Mouse (Mus musculus) heart, embryonic 15.5 days (tissue): ENCODE measurements at regions not wholly inside any gene's neighbourhood (a gene's known extent, or its start where the extent isn't known, plus 50 kb on each side); places are given as distances from the start of the nearest gene placed in this dataset.

Source experiments
- ATAC-seq: fragments of 200-750 bp; cut with Nextera tagmentation; replicated peaks from 2 replicates; pipeline ENCODE4 v1.8.0; 2017; ENCODE audit warnings: low read depth, moderate TSS enrichment; ENCODE audit not compliant: insufficient number of reproducible peaks, insufficient read depth, low FRiP score
- H3K27ac ChIP-seq: fragments of 300-500 bp; sonication (generic); 2 replicates; pipeline ENCODE4 v1.5.1; 2015; ENCODE audit warnings: mild to moderate bottlenecking, inconsistent platforms
- H3K27me3 ChIP-seq: fragments of 300-500 bp; sonication (generic); 2 replicates; pipeline ENCODE4 v1.6.1; 2015; ENCODE audit warnings: inconsistent platforms
- H3K36me3 ChIP-seq: fragments of 300-500 bp; sonication (generic); 2 replicates; pipeline ENCODE4 v1.6.1; 2015; ENCODE audit warnings: mild to moderate bottlenecking, inconsistent platforms
- H3K4me1 ChIP-seq: fragments of 300-500 bp; sonication (generic); replicated peaks from 2 replicates; pipeline ENCODE4 v1.6.1; 2015; ENCODE audit warnings: inconsistent platforms
- H3K4me2 ChIP-seq: fragments of 300-500 bp; sonication (generic); 2 replicates; pipeline ENCODE4 v1.6.1; 2015; ENCODE audit warnings: inconsistent platforms, mild to moderate bottlenecking, moderate library complexity
- H3K4me3 ChIP-seq: fragments of 300-500 bp; sonication (generic); 2 replicates; pipeline ENCODE4 v1.5.1; 2015; ENCODE audit warnings: mild to moderate bottlenecking, inconsistent platforms
- H3K9ac ChIP-seq: fragments of 300-500 bp; sonication (generic); 2 replicates; pipeline ENCODE4 v1.6.1; 2015; ENCODE audit warnings: mild to moderate bottlenecking, inconsistent platforms
- H3K9me3 ChIP-seq: fragments of 300-500 bp; sonication (generic); replicated peaks from 2 replicates; pipeline ENCODE4 v1.6.1; 2016; ENCODE audit warnings: inconsistent platforms
- WGBS: fragments of 180-500 bp; shearing (Covaris S2); methylation state at CpG from one replicate; pipeline ENCODE4 v1.1.7; 2015; ENCODE audit warnings: mixed read lengths; 5-methylcytosine and 5-hydroxymethylcytosine counted together

DNA sequence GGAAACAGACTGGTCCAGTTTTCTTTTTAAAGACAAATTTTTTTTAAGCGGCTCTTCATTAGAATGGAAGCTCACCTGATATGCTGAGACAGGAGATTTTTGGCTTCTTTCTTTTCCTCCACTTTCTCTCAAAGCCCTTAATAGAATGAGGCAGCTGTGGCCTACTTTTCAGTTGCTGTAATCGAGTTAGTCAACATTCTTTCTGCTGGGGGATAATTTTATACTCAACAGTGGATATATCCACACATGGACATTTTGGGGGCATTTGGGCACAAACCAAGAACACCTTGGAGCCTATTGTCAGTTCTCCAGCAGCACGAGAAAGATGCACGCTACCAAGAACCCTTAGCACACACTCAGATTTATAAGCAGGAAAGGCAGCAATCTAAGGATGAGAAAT lies 415.3 kb upstream of the Sox9 start:
- H3K4me2 ChIP-seq = no peak overlapping the region
- H3K4me3 ChIP-seq = no peak overlapping the region
- no peaks in the 10 kb centered on the region for H3K36me3 ChIP-seq
- 77% methylated on average over 4 of the region's 4 CpGs for WGBS
- H3K27me3 ChIP-seq = no peaks in the 10 kb centered on the region
- no peak for ATAC-seq
- H3K27ac ChIP-seq = no peak overlapping the region
- H3K9me3 ChIP-seq = no peaks in the 10 kb centered on the region
- no peak overlapping the region for H3K9ac ChIP-seq
- no peaks in the 10 kb centered on the region for H3K4me1 ChIP-seq

DNA sequence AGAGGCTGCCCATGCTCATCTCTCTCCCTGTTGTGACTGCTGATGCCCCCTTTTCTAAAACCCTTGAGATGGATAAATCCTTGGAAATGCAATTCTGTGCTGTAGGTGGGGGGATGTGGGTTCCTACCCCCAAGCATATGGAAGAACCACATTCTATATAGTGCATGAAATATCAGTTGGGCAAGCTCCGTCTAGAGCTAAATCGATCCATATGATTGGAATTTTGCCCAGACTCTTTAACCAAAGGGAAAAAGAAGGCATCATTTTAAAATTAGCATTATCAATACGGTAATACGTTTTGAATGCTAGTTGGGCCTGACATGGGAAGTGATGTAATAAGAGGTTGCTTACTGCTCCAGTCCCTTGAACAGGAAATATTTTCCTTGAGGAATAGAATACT lies 411.1 kb upstream of the Sox9 start:
- H3K9me3 ChIP-seq = no peaks in the 10 kb centered on the region
- H3K27ac ChIP-seq = no peak overlapping the region
- no peaks in the 10 kb centered on the region for H3K36me3 ChIP-seq
- 74% methylated on average over 4 of the region's 4 CpGs for WGBS
- no peaks in the 10 kb centered on the region for H3K27me3 ChIP-seq
- no peak for ATAC-seq
- no peak overlapping the region for H3K4me2 ChIP-seq
- no peak overlapping the region for H3K4me3 ChIP-seq
- no peak overlapping the region for H3K9ac ChIP-seq
- no peaks in the 10 kb centered on the region for H3K4me1 ChIP-seq

DNA sequence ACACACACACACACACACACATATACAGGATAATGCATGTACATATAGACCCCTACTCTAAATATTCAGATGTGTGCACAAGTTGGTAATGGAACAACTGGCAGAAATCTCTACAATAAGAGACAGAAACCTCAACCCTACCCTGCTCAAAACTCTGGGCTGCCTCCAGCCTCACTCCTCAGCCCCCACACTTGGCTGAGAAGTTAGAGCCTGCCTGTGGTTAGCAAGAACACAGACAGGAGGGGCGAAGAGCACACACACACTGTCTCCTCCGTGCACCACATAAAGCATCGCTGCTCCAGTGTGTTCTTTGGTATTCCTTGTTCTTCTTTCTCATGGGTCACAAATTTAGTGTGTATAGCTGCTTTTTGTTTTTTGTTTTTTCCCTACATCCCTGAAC lies 382.0 kb upstream of the Sox9 start:
- no peak overlapping the region for H3K9ac ChIP-seq
- ATAC-seq = no peak
- H3K27me3 ChIP-seq = no peaks in the 10 kb centered on the region
- H3K4me3 ChIP-seq = no peak overlapping the region
- WGBS = 84% methylated on average over 3 of the region's 3 CpGs
- no peak overlapping the region for H3K27ac ChIP-seq
- no peaks in the 10 kb centered on the region for H3K36me3 ChIP-seq
- H3K9me3 ChIP-seq = no peaks in the 10 kb centered on the region
- H3K4me1 ChIP-seq = no peaks in the 10 kb centered on the region
- no peak overlapping the region for H3K4me2 ChIP-seq

DNA sequence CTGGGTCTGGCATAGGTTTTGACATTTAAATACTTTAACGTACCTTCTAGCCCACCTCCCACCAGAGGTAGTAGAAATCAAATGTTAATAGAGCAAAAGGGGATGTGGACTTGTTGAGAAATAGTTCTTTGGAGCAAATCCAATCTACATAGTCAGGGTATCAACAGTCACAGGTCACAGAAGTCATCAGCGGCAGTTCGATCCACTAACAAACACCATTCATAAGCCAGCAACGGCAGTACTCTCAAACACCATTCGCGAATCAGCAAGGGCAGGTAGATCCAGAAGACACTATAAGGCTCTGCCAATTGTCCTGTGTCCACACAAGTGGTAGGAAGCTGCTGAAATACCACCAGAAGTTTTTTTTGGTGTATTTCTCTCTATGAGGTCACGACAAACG lies 374.3 kb upstream of the Sox9 start:
- no peak overlapping the region for H3K9ac ChIP-seq
- H3K27me3 ChIP-seq = no peaks in the 10 kb centered on the region
- no peaks in the 10 kb centered on the region for H3K36me3 ChIP-seq
- no peaks in the 10 kb centered on the region for H3K9me3 ChIP-seq
- no peak overlapping the region for H3K4me2 ChIP-seq
- no peak for ATAC-seq
- no peaks in the 10 kb centered on the region for H3K4me1 ChIP-seq
- WGBS = 87% methylated on average over 8 of the region's 8 CpGs
- no peak overlapping the region for H3K27ac ChIP-seq
- no peak overlapping the region for H3K4me3 ChIP-seq

DNA sequence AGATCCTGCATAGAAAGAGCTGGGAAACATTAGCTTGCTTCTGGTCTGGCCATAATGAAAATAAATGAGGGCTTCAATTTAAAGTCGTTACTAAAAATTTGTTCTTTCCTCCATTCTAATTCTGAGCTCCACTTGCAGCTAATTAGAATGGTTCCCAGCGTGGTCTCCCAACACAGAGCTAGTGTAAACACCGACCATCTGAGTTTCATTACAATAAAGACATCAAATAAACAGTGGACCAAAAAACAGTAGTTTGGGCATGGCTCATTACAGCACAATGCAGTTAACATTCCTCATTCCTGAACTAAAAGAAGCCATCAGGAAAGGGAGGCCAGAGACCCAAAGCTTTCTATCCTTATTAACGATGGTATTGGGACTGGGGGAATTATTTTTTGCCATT lies 369.6 kb upstream of the Sox9 start:
- 50% methylated on average over 4 of the region's 4 CpGs for WGBS
- Histone ChIP-seq H3K9me3 (no peaks in the 10 kb centered on the region), H3K4me3 (no peak overlapping the region), H3K4me1 (no peaks in the 10 kb centered on the region), H3K4me2 (no peak overlapping the region), H3K27me3 (no peaks in the 10 kb centered on the region), H3K9ac (no peak overlapping the region), H3K36me3 (no peaks in the 10 kb centered on the region), H3K27ac (no peak overlapping the region)
- no peak for ATAC-seq

DNA sequence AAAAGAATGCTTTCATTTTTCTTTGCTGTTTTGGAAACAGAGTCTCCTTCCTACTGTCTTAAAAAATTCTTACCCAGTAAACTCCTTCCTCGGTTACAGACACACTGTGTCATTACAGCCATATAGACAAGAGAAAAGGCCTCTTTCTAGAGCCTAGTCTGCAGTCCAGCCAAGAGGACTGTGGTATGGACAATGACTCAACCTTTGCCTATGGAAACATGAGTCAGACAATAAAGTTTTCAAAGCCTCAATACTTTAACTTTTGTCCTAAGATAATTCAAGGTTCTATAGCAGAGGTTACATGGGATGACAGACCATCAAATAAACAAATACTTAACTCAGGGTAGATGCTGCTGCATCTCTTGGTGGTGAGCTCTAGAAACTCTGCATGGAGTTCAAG lies 339.4 kb upstream of the Sox9 start:
- Histone ChIP-seq H3K9ac (no peak overlapping the region), H3K27me3 (no peaks in the 10 kb centered on the region), H3K4me3 (no peak overlapping the region), H3K27ac (no peak overlapping the region), H3K36me3 (no peaks in the 10 kb centered on the region), H3K4me1 (no peaks in the 10 kb centered on the region), H3K4me2 (no peak overlapping the region), H3K9me3 (no peaks in the 10 kb centered on the region)
- 68% methylated on average over 1 of the region's 1 CpGs for WGBS
- ATAC-seq = no peak

DNA sequence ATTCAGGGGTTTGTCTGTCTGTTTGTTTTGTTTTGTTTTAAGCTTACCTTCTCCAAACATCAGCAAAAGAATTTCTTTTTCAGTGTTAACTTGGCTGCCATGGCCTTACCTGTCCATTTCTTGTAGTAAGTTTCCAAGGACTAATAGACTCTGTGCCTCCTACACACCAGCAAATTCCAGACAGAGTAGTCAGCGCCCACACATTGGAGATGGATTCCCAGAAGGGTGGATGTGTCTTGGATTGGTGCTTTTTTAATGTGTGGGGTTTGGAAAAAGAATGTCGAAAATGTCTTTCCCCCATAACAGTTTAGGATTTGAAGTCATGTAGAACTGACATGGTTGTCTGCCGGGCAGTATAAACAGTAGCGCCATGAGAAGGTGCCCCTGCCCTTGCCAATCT lies 338.1 kb upstream of the Sox9 start:
- no peak for ATAC-seq
- Histone ChIP-seq H3K36me3 (no peaks in the 10 kb centered on the region), H3K4me3 (no peak overlapping the region), H3K4me1 (no peaks in the 10 kb centered on the region), H3K27me3 (no peaks in the 10 kb centered on the region), H3K9ac (no peak overlapping the region), H3K4me2 (no peak overlapping the region), H3K9me3 (no peaks in the 10 kb centered on the region), H3K27ac (no peak overlapping the region)
- WGBS = 70% methylated on average over 4 of the region's 4 CpGs

DNA sequence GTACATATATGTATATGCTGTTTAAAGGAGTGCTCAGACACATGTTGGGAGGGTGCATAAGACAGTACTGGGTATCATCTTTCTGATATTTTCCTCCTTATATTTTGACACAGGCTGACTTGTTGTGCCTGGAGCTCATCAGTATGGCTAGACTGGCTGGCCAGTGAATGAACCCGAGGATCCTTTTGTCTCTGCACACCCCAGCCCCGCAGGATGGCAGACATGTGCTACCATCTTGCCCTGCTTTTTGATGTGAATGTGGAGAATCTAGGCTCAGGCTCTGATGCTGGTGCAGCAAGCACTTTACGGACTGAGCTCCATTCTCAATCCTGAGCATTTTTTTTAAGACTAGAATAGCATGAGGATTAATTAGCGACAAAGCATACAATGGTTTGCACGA lies 332.4 kb upstream of the Sox9 start:
- no peak overlapping the region for H3K4me2 ChIP-seq
- no peaks in the 10 kb centered on the region for H3K36me3 ChIP-seq
- 62% methylated on average over 5 of the region's 5 CpGs for WGBS
- no peak overlapping the region for H3K27ac ChIP-seq
- H3K9ac ChIP-seq = no peak overlapping the region
- H3K27me3 ChIP-seq = no peaks in the 10 kb centered on the region
- H3K9me3 ChIP-seq = no peaks in the 10 kb centered on the region
- ATAC-seq = no peak
- no peaks in the 10 kb centered on the region for H3K4me1 ChIP-seq
- H3K4me3 ChIP-seq = no peak overlapping the region

DNA sequence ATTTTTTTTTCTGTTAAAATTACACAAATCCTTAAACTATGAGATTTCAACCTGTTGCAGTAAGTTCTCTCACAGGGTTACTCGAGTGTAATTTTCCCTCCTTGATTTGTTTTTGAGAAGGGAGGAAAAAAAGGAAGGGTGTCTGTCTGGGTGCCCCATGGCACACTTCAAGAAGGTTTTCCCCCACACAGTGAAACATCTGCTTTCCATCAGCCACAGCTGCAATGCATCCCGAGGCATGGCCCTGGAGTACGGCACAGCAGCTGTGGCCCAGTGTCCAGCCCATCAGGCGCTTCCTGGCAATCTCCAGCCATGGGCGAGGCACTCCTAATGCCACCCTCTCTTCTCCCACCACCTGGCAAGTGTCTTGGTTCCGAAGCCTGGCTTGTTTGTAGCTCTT lies 331.8 kb upstream of the Sox9 start:
- Histone ChIP-seq H3K9ac (no peak overlapping the region), H3K36me3 (no peaks in the 10 kb centered on the region), H3K27me3 (no peaks in the 10 kb centered on the region), H3K4me2 (no peak overlapping the region), H3K9me3 (no peaks in the 10 kb centered on the region), H3K4me3 (no peak overlapping the region), H3K27ac (no peak overlapping the region), H3K4me1 (no peaks in the 10 kb centered on the region)
- WGBS = 47% methylated on average over 6 of the region's 6 CpGs
- no peak for ATAC-seq

DNA sequence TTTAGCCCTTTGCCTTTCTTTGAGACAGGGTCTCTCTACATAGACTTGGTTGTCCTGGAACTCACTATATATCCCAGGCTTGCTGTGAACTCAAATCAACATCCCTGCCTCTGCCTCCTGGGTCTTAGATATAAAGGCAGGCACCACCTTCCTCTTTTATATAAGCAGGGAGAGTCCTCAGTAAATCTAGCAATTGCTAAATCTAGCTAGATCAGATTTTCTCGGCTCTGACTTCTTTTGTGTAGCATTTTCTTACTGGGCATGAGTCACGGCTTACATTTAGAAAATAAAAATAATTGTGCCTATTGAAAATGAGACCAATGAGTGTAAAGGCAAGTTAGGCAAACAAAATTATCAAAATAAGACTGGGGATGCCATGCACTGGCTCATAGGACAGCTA lies 323.9 kb upstream of the Sox9 start:
- Histone ChIP-seq H3K27ac (no peak overlapping the region), H3K4me2 (no peak overlapping the region), H3K4me3 (no peak overlapping the region), H3K9me3 (no peaks in the 10 kb centered on the region), H3K9ac (no peak overlapping the region), H3K27me3 (no peaks in the 10 kb centered on the region), H3K36me3 (no peaks in the 10 kb centered on the region), H3K4me1 (no peaks in the 10 kb centered on the region)
- no peak for ATAC-seq
- 82% methylated on average over 2 of the region's 2 CpGs for WGBS

DNA sequence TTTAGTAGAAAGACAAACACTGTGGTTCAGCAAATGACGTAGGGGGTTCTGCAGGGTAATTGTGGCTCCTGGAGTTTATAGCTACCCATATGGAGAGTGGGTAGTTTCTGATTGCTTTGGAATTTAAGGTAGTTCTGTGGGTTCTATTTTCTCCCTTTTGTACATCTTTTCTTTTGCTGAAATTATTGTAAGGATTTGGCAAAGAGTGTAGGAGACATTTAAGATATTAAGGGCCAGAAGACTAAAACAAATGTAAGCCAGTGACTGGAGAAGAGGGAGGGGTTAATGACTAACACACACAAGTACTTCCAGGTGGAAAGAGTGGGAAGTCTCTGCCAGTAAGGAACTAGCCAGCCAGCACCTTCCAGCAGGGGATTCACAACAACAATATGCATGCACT lies 318.9 kb upstream of the Sox9 start:
- H3K4me1 ChIP-seq = no peaks in the 10 kb centered on the region
- no peak overlapping the region for H3K4me2 ChIP-seq
- H3K4me3 ChIP-seq = no peak overlapping the region
- H3K36me3 ChIP-seq = no peaks in the 10 kb centered on the region
- WGBS = 85% methylated on average over 1 of the region's 1 CpGs
- H3K9ac ChIP-seq = no peak overlapping the region
- no peak overlapping the region for H3K27ac ChIP-seq
- H3K9me3 ChIP-seq = no peaks in the 10 kb centered on the region
- ATAC-seq = no peak
- no peaks in the 10 kb centered on the region for H3K27me3 ChIP-seq

DNA sequence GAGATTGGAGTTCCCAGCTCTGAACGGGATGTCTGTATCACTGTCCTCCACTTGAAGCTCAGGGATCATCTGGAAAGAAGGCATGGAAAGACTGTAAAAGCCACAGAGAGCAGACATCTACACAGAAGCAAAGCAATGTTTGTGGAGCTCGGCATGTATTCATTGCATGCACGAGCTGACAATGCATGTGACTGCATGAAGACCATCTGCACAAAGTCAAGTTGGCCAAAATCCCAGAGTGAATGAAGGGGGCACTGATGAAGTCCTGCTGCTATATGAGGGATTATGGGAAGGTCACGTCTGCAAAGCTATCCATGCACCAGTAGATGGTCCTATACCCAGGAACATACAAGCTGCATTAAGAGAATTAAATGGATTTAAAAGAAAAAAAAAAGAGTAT lies 317.6 kb upstream of the Sox9 start:
- no peaks in the 10 kb centered on the region for H3K27me3 ChIP-seq
- no peaks in the 10 kb centered on the region for H3K36me3 ChIP-seq
- no peak for ATAC-seq
- no peaks in the 10 kb centered on the region for H3K9me3 ChIP-seq
- H3K4me2 ChIP-seq = no peak overlapping the region
- H3K9ac ChIP-seq = no peak overlapping the region
- WGBS = 70% methylated on average over 4 of the region's 4 CpGs
- no peaks in the 10 kb centered on the region for H3K4me1 ChIP-seq
- H3K27ac ChIP-seq = no peak overlapping the region
- H3K4me3 ChIP-seq = no peak overlapping the region

DNA sequence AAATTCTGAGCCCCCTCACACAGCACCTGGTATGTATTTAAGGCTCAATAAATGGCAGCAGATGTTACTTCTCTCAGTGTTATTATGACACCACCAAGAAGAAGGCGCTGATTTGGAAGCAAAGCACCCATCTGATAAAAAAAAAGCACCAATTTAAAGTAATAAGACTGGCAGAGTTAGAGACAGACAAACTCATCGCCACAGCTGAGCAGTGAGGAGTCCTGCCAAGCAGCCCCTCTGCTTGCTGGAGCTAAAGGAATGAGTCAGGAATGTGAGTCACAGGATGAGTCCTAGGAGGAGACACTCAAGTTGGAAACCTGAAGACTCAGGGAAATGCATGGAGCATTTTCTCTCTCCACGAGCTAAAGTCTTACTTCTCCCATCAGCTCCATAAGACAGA lies 311.7 kb upstream of the Sox9 start:
- Histone ChIP-seq H3K9ac (no peak overlapping the region), H3K9me3 (no peaks in the 10 kb centered on the region), H3K4me2 (no peak overlapping the region), H3K4me3 (no peak overlapping the region), H3K27ac (no peak overlapping the region), H3K27me3 (no peaks in the 10 kb centered on the region), H3K4me1 (no peaks in the 10 kb centered on the region), H3K36me3 (no peaks in the 10 kb centered on the region)
- 55% methylated on average over 3 of the region's 3 CpGs for WGBS
- ATAC-seq = no peak
